Mouse (Mus musculus): ENCODE measurements at regions not wholly inside any gene's neighbourhood (a gene's known extent, or its start where the extent isn't known, plus 50 kb on each side); places are given as distances from the start of the nearest gene placed in this dataset.

DNA sequence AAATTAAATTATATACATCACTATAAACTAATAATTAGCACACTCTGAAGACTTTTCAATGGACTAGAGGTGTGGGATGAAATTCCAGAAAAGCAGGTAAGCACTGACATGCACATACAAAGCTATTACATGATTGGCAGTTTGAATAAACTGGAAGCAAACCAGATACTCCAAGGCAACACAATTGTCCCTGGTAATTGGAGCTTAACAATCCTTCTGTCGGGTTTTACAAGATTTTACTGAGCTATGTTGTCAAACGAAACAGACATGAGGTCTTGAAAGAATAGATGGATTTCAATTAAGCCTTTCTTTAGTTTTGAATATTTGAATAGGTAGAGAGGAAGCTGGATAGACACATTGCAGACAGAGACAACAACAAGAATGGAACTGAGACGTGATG is 273.9 kb upstream of the Ctso start:
- Histone ChIP-seq H3K36me3 (ENCODE audit: control insufficient read depth, insufficient read depth, low read length, poor library complexity, severe bottlenecking) (no peaks in the 10 kb centered on the region), H3K27me3 (ENCODE audit: control insufficient read depth, insufficient read depth, low read length, poor library complexity, severe bottlenecking) (no peaks in the 10 kb centered on the region)
- no peak for DNase-seq (ENCODE audit: low read depth, low spot score)

DNA sequence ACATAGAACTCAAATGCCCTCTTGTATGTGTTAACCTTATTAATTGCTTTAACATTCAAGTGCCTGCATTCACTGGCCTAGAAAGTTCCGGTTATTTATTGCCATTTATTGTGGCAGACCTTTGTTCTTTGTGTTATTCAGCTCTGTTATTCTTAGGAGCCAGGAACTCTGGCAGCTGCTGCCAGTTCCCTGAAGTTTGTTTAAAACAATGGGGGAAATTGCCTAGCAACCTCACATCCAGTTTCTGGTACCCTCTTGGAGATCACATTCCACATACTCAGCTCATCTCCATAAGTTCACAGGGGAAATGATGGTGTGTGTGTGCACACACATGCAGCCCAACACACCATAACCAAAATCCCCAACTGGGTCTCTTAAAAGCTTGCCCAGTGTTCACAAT is 270.8 kb upstream of the Ctso start:
- H3K36me3 ChIP-seq (ENCODE audit: control insufficient read depth, insufficient read depth, low read length, poor library complexity, severe bottlenecking) = no peaks in the 10 kb centered on the region
- no peaks in the 10 kb centered on the region for H3K27me3 ChIP-seq (ENCODE audit: control insufficient read depth, insufficient read depth, low read length, poor library complexity, severe bottlenecking)
- no peak for DNase-seq (ENCODE audit: low read depth, low spot score)

DNA sequence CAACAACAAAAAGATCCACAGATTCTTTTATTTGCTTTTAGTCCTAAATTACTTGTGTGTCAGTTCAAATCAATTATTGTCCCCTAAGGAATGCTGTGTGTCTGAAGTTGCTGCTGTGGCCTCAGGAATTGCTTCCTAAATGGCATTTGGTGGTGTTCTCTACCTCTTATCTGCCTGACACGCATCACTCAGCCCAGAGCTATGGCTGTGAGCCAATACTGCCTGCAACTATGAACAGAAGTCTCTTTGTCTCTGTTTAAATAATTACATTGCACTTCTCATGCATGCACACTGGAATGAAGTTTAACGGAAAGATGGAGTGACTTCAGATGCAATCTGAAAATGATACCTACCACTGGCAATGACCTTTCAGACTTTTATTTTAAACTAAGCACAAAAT is 266.1 kb upstream of the Ctso start:
- H3K36me3 ChIP-seq (ENCODE audit: control insufficient read depth, insufficient read depth, low read length, poor library complexity, severe bottlenecking) = no peaks in the 10 kb centered on the region
- DNase-seq (ENCODE audit: low read depth, low spot score) = no peak
- no peaks in the 10 kb centered on the region for H3K27me3 ChIP-seq (ENCODE audit: control insufficient read depth, insufficient read depth, low read length, poor library complexity, severe bottlenecking)

DNA sequence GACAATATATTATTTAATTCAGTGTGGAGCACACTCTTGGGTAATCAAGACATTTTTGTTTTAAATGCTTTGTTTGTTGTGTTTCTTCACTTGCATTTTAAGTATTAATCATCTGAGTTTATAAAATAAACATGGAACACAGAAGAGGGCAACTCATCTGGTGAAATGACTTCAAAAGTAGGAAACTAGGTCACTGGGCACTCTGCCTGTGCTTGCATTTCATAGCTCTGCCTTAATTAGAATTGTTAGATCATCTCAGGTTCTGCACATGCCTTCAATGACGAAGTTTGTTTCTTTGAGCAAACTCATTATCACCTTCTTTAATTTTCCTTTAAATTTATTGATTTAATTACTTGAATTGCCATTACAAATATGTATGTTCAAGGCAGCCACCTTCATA is 255.8 kb upstream of the Ctso start:
- H3K36me3 ChIP-seq (ENCODE audit: control insufficient read depth, insufficient read depth, low read length, poor library complexity, severe bottlenecking) = no peaks in the 10 kb centered on the region
- no peaks in the 10 kb centered on the region for H3K27me3 ChIP-seq (ENCODE audit: control insufficient read depth, insufficient read depth, low read length, poor library complexity, severe bottlenecking)
- DNase-seq (ENCODE audit: low read depth, low spot score) = no peak

DNA sequence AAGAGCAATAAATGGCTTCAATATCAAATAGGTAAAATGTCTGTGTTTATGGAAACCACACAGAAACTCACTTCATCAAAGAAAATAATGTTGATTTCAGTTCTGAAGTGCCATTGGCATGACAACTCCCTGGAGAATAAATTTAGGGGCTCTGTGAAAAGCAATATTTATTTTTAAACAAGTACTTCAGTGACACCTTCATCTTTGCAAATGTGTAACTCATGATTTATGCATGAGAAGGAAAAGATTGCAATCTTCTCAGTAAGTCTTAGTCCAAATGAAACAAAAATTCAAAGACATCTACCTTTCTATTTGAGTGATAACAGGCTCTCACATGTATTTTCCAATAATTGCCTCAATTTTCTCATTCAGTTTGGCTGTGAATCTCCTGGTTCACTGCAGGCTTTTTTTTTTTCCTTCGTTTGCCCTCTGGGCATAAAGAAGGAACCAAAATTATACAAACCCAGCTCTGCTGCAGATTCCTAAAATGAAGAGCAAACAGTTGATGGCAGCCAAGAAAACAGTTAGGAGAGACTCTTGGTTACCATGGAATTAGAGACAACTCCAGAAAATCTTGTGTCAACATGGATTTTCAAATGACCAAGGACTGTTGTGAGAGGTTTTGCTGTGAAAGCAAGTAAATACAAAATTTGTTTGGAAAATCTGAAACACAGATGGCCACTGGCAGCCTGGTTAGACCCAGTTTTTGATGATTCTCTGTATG is 230.3 kb upstream of the Ctso start:
- no peaks in the 10 kb centered on the region for H3K36me3 ChIP-seq (ENCODE audit: control insufficient read depth, insufficient read depth, low read length, poor library complexity, severe bottlenecking)
- no peak for DNase-seq (ENCODE audit: low read depth, low spot score)
- no peaks in the 10 kb centered on the region for H3K27me3 ChIP-seq (ENCODE audit: control insufficient read depth, insufficient read depth, low read length, poor library complexity, severe bottlenecking)

DNA sequence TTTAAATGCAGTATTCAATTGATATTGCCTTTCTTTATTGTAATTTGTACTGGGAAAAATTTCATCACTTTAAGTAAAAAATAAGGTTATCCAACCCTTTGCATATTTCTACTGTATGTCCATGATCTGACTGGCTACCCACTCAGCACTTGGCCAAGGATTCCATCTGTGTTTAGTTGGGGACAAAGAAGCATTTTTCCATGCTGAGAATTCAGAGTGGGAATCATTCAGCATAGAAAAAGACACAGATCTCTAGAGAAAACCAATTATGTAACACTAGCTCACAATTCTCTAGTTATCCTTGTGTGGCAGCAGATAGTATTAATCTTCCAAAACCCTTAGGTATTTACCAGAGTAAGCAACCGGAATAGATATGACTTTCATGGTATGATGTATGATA is 213.5 kb upstream of the Ctso start:
- no peak for DNase-seq (ENCODE audit: low read depth, low spot score)
- Histone ChIP-seq H3K36me3 (ENCODE audit: control insufficient read depth, insufficient read depth, low read length, poor library complexity, severe bottlenecking) (no peaks in the 10 kb centered on the region), H3K27me3 (ENCODE audit: control insufficient read depth, insufficient read depth, low read length, poor library complexity, severe bottlenecking) (no peaks in the 10 kb centered on the region)

DNA sequence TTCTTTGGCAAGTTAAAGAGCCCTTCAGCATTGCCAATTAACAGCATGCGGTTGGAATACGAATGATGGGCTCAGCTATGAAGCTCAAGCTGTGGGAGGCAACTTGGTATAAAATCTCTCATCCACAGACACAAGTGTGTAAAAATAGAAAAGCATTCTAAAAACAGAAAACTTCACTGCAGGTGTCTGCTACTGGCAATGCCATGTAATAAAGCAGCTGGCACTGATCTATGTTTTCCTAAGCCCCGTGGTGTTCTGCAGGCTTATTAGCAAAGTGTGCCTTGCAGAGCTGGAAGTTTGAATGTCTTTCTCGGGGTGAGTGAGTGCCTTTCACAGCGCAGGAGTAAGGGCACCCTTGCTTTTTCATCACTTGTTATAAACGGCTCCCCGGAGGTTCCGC is 196.9 kb upstream of the Ctso start:
- Histone ChIP-seq H3K36me3 (ENCODE audit: control insufficient read depth, insufficient read depth, low read length, poor library complexity, severe bottlenecking) (no peaks in the 10 kb centered on the region), H3K27me3 (ENCODE audit: control insufficient read depth, insufficient read depth, low read length, poor library complexity, severe bottlenecking) (no peaks in the 10 kb centered on the region)
- no peak for DNase-seq (ENCODE audit: low read depth, low spot score)

DNA sequence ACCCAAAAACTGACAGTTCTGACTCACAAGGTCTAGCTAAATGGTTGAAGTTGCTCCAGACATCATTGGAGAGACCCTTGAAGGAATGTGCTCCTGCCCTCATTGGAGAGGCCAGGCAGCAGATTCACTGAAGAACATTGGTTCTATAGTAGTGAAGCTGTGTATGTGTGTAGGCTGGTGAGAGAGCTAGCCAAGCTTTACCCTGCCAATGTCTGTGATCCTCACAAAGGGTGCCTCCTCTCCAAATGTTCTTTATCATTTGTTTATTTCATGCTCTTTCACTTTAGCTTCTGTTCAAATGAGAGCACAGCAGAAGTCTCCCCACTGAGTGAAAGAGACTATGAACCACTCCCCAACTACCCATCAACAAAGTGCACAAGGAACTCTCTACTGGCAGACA is 195.6 kb upstream of the Ctso start:
- no peak for DNase-seq (ENCODE audit: low read depth, low spot score)
- no peaks in the 10 kb centered on the region for H3K27me3 ChIP-seq (ENCODE audit: control insufficient read depth, insufficient read depth, low read length, poor library complexity, severe bottlenecking)

DNA sequence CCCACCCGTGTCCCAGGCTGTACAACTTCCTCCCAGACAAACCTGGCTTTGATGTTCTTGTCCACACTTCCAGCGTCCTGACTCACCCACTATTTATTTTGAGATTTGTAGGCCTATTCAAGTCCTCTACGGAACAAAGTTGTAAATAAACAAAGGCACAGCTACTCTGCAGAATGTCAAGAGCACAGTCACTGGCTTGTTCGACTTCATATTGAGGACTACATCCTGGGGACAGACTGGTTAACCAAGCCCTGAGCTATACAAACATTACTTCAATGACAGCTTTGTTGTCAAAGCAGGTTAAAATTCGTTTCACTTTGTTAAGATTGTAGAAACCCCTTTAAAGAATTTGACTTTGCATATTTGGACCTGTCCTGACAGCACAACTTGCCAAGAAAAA is 190.3 kb upstream of the Ctso start:
- Histone ChIP-seq H3K27me3 (ENCODE audit: control insufficient read depth, insufficient read depth, low read length, poor library complexity, severe bottlenecking) (no peaks in the 10 kb centered on the region), H3K36me3 (ENCODE audit: control insufficient read depth, insufficient read depth, low read length, poor library complexity, severe bottlenecking) (no peaks in the 10 kb centered on the region)
- no peak for DNase-seq (ENCODE audit: low read depth, low spot score)

More for the DNA sequence above, 195.6 kb upstream of the Ctso start:
- H3K36me3 ChIP-seq (ENCODE audit: control insufficient read depth, insufficient read depth, low read length, poor library complexity, severe bottlenecking) = no peaks in the 10 kb centered on the region

DNA sequence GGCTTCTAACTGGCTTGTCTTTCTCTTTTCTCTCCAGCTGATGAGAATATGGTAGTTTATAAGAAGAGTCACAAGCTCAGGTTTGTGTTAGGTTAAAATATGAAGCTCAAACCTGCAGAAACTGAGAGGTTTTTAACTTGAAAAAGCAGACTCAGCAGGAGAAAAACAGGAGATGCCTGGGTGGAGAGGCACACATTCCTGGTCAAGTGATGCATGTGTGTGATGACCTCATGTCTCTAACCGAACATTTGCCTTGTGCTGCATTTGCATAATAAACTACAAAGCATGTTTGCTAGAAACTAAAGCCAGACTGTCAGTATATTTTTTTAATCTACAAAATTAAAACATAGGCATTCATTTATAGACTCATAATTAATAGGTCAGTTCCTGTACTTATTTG is 182.2 kb upstream of the Ctso start:
- Histone ChIP-seq H3K27me3 (ENCODE audit: control insufficient read depth, insufficient read depth, low read length, poor library complexity, severe bottlenecking) (no peaks in the 10 kb centered on the region), H3K36me3 (ENCODE audit: control insufficient read depth, insufficient read depth, low read length, poor library complexity, severe bottlenecking) (no peaks in the 10 kb centered on the region)
- DNase-seq (ENCODE audit: low read depth, low spot score) = no peak

DNA sequence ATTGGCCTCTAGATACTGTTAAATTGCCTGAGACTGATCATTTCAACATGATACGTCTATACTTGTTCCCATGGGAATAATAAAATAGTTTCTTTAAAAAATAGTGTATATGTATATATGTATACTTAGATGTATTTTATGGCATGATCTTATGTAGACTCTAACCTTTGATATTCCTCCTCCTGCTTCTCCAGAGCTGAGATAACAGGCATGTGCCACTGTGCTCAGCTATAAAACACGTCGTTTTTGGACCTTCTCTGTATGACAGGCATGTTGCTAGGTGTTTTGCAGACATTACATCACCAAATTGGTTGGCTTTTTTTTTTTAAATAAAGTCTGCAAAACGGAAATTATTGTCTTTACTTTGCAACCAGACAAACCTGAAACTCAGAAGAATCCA is 179.4 kb upstream of the Ctso start:
- no peaks in the 10 kb centered on the region for H3K36me3 ChIP-seq (ENCODE audit: control insufficient read depth, insufficient read depth, low read length, poor library complexity, severe bottlenecking)
- no peaks in the 10 kb centered on the region for H3K27me3 ChIP-seq (ENCODE audit: control insufficient read depth, insufficient read depth, low read length, poor library complexity, severe bottlenecking)
- DNase-seq (ENCODE audit: low read depth, low spot score) = no peak

DNA sequence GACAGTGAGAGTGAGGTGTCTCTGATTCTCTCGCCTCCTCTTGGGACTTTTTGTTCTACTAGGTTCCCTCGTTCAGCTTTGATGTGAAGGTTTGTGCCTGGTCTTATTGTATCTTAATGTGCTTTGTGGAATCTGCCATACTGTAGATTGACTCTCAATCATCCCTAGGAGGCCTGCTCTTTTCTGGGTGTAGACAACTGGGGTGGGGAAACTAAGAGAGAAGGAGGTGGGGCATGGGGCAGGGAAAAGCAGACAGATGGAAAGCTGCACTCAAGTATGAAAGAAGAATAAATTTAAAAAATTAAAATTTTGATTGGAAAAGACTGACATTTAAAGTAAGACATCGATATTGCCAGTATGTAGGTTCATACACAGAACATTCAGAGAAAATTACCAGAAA is 172.0 kb upstream of the Ctso start:
- Histone ChIP-seq H3K36me3 (ENCODE audit: control insufficient read depth, insufficient read depth, low read length, poor library complexity, severe bottlenecking) (no peaks in the 10 kb centered on the region), H3K27me3 (ENCODE audit: control insufficient read depth, insufficient read depth, low read length, poor library complexity, severe bottlenecking) (no peaks in the 10 kb centered on the region)
- no peak for DNase-seq (ENCODE audit: low read depth, low spot score)

DNA sequence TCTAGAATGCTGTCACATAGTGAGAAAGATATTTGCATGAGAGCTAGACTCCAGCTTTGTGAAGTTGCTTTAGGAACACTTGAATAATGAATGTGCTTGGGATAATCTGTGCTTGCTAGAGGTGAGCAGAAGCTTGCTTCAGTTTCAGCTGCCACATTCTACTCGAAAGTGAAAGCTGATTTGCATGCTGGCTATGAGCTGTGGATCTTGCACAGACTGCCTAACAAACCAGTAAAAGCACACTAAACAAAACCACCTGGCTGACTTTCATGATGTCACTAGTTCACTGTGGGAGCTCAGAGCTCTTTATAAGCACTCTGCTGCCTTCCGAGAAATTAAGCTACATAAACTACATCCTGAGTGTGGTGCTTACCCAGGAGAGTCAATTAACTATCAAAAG is 171.5 kb upstream of the Ctso start:
- peak; percentile 74 for DNase-seq (ENCODE audit: low read depth, low spot score)
- H3K27me3 ChIP-seq (ENCODE audit: control insufficient read depth, insufficient read depth, low read length, poor library complexity, severe bottlenecking) = no peaks in the 10 kb centered on the region
- H3K36me3 ChIP-seq (ENCODE audit: control insufficient read depth, insufficient read depth, low read length, poor library complexity, severe bottlenecking) = no peaks in the 10 kb centered on the region

DNA sequence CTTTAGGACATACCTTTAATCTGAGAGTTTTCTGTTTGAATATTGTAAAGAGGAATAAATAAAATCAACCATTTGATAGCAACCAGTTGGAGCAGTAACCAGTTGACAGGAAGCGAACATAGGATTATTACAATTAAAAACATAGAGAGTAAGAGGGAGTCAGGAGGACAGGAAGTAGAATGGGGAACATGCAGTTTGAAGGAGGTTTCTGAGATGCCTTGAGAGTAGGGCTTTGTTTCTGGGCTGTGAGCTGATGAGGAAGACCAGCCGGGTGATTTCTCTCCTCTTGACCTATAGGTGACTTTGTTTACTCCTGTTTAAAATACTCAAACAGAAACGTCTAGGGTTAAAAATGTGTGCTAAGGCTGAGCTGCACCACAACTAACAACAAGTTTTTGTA is 160.6 kb upstream of the Ctso start:
- no peaks in the 10 kb centered on the region; the same call in 1 of the 2 replicates for H3K27me3 ChIP-seq (ENCODE audit: control insufficient read depth, insufficient read depth, low read length, poor library complexity, severe bottlenecking)
- no peak for DNase-seq (ENCODE audit: low read depth, low spot score)
- no peaks in the 10 kb centered on the region for H3K36me3 ChIP-seq (ENCODE audit: control insufficient read depth, insufficient read depth, low read length, poor library complexity, severe bottlenecking)

DNA sequence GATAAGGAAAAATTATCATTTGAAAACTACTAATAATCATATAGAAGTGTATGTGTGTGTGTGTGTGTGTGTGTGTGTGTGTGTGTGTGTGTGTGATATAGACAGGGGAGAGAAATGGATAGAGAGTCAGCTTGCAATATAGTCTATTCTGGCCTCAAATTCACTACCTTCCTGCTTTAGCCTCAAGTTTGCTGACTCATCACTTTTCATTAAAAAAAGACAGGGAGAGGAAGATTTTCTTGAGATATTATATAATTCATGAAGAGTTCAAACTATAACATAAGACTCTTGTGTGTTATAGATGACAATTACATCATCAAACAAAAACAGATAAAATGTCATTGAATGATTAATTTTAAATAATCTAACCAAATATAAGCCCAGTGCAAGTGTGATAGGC is 159.4 kb upstream of the Ctso start:
- Histone ChIP-seq H3K36me3 (ENCODE audit: control insufficient read depth, insufficient read depth, low read length, poor library complexity, severe bottlenecking) (no peaks in the 10 kb centered on the region), H3K27me3 (ENCODE audit: control insufficient read depth, insufficient read depth, low read length, poor library complexity, severe bottlenecking) (no peaks in the 10 kb centered on the region; the same call in 1 of the 2 replicates)
- no peak for DNase-seq (ENCODE audit: low read depth, low spot score)

DNA sequence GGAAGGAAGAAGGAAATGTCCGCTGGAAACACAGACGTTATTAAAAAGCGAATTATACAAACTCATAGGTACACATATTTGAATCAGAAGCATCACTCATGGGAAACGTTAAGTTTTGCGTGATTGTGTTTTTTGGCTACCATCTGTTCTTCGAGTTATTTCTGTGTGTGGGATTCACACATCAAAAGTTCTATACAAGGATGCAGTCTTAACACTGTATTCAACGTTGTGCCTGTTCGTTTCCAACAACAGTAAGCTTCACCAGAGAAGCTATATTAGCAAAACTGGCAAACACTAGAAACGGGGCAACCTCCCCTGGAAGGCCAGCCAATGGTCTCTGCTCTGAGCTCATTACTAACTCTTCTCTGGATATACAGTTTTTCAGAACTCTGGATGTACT is 150.3 kb upstream of the Ctso start:
- Histone ChIP-seq H3K36me3 (ENCODE audit: control insufficient read depth, insufficient read depth, low read length, poor library complexity, severe bottlenecking) (no peaks in the 10 kb centered on the region), H3K27me3 (ENCODE audit: control insufficient read depth, insufficient read depth, low read length, poor library complexity, severe bottlenecking) (no peaks in the 10 kb centered on the region)
- no peak for DNase-seq (ENCODE audit: low read depth, low spot score)
